Comparison of ENCODE assay signal across 30 mouse cellular contexts in the genomic region with DNA sequence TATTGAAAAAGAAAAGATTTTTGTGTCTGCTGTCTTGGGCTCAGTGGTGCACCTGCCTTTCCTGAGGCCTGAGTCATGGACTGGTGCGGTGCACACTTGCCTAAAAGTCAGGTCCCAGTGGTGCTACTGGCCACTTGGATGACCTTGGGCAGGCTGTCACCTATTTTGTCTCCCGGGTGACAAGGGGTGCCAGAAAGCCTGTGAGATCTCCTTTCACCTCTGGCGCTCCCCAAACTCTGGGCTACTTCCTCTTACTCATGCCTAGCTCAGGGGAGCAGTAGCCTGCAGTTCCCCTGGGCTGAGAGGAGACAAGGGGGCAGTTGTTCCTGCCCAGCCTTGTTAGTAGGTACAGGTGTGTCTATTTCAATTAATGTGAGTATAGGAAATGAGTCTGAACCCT. TPM values are rescaled to one million over a fixed set of nuclear protein-coding genes. Genes with fewer than 3 reads are reported as not detected.
DNase-seq lines count a peak whose midpoint lies in the region; ATAC-seq and TF ChIP-seq lines count a peak whose summit lies in the region.
"Had no signal": no experiment of that assay in that cellular context is flagged by ENCODE, and none has a peak within 500 bp of the region (broad histone marks: within the 10 kb centered on the region; RNA-seq: fewer than 3 reads in every experiment).

No protein-coding gene starts in this region.

- no peak for TF ChIP-seq CTCF in gastrocnemius, adult 2 months (IDR thresholded peaks at IDR 0.05)
- no peak for TF ChIP-seq CTCF in left cerebral cortex, adult 2 months (IDR thresholded peaks at IDR 0.05)

- intact Hi-C loops in gastrocnemius, adult 2 months (cut with DNase I): no loop called here
- intact Hi-C loops in left cerebral cortex, adult 2 months (cut with DNase I): no loop called here
- intact Hi-C loops in left cerebral cortex, postnatal 10 days (cut with DNase I): no loop called here

- H3K27ac ChIP-seq in gastrocnemius, adult 2 months: peak overlapping the region; percentile 98
- peak overlapping the region; percentile 76 for H3K27ac ChIP-seq in left cerebral cortex, adult 2 months
- H3K27ac ChIP-seq in brown adipose tissue, adult 24 weeks (replicated peaks; ENCODE audit: low read depth, low read length): peak overlapping the region; percentile 87
- H3K27ac ChIP-seq: kidney, postnatal 0 days; liver, embryonic 13.5 days; lung, embryonic 15.5 days; macrophage; midbrain, embryonic 12.5 days; stomach, embryonic 15.5 days had no signal

- peak; percentile 67 for DNase-seq in gastrocnemius, adult 2 months
- no peak for DNase-seq in gastrocnemius, postnatal 10 days
- DNase-seq in left cerebral cortex, adult 2 months (ENCODE audit: extremely low spot score in 1 of 2, low spot score in 2 of 2): no peak
- no peak for DNase-seq in left cerebral cortex, postnatal 10 days (ENCODE audit: extremely low spot score in 1 of 2, low spot score in 2 of 2)
- DNase-seq in kidney, postnatal 4 days: no peak
- no peak for DNase-seq in retina, postnatal 1 day
- DNase-seq: adrenal gland, postnatal 10 days; cerebellum, adult 8-10 months; forebrain, postnatal 0 days; heart, postnatal 4 days; kidney, adult 2 months; layer of hippocampus, postnatal 36 days; liver, embryonic 13.5 days; thymus, postnatal 36 days had no signal

- H3K4me3 ChIP-seq in gastrocnemius, adult 2 months: peak overlapping the region; percentile 19; the same call in 1 of the 2 replicates
- H3K4me3 ChIP-seq in left cerebral cortex, adult 2 months: no peak overlapping the region
- no peak overlapping the region for H3K4me3 ChIP-seq in brown adipose tissue, adult 24 weeks (ENCODE audit: insufficient read depth, low read depth, low read length)
- H3K4me3 ChIP-seq: heart, embryonic 10.5 days; liver, embryonic 13.5 days; lung, embryonic 15.5 days; midbrain, embryonic 12.5 days; stomach, embryonic 15.5 days had no signal

- H3K4me1 ChIP-seq in brown adipose tissue, adult 24 weeks (ENCODE audit: control insufficient read depth, insufficient read depth, insufficient read length, low read length): peaks cover 13% of the 10 kb centered on the region

- peak; percentile 43; the same call in 1 of the 2 replicates for ATAC-seq in megakaryocyte, adult 5-6 weeks (ENCODE audit: poor library complexity, severe bottlenecking)
- ATAC-seq: activated CD4-positive, CD25-positive, alpha-beta regulatory T cell, adult 4 months; forebrain, postnatal 0 days had no signal

RNA-seq across cellular contexts. Expression of a gene that starts 4.4 kb away (rescaled TPM):
- 1,000 to 10,000 TPM in 1 of 2 experiments, 100 to 1,000 TPM in 1; 838 to 1,060 TPM for total RNA-seq in gastrocnemius, adult 2 months (2021)
- 100 to 1,000 TPM; 695 to 761 TPM for total RNA-seq in gastrocnemius, postnatal 10 days (2021)
- total RNA-seq in left cerebral cortex, adult 2 months (2021): 100 to 1,000 TPM; 628 to 676 TPM
- 100 to 1,000 TPM; 393 to 413 TPM for total RNA-seq in left cerebral cortex, postnatal 10 days (2021)
- 428 and 499 TPM in 2 replicates for polyA plus RNA-seq in brown adipose tissue, adult 24 weeks (2012; ENCODE audit: insufficient read depth, insufficient read length, missing spikeins)
- 0.02 TPM in 1 of 2 replicates, not detected in the other for total RNA-seq in megakaryocyte, adult 5-6 weeks (2015)
- total RNA-seq in megakaryocyte, adult 5-6 weeks (2017): not detected in 2 replicates
- total RNA-seq: monocyte, adult 5-6 weeks had no signal
- polyA plus RNA-seq: macrophage had no signal

RNA-seq across cellular contexts. Expression of a gene that starts 26.8 kb away (rescaled TPM):
- not detected for total RNA-seq in gastrocnemius, adult 2 months (2021)
- under 1 TPM; 0.07 to 0.14 TPM for total RNA-seq in gastrocnemius, postnatal 10 days (2021)
- 100 to 1,000 TPM; 137 to 138 TPM for total RNA-seq in left cerebral cortex, adult 2 months (2021)
- 10 to 100 TPM; 77.8 to 84.5 TPM for total RNA-seq in left cerebral cortex, postnatal 10 days (2021)
- polyA plus RNA-seq in brown adipose tissue, adult 24 weeks (2012; ENCODE audit: insufficient read depth, insufficient read length, missing spikeins): not detected in 2 replicates
- not detected in 2 replicates for total RNA-seq in megakaryocyte, adult 5-6 weeks (2015)
- not detected in 2 replicates for total RNA-seq in megakaryocyte, adult 5-6 weeks (2017)
- total RNA-seq: heart, postnatal 4 days; monocyte, adult 5-6 weeks had no signal
- polyA plus RNA-seq: heart, embryonic 10.5 days; heart, embryonic 16.5 days; intestine, embryonic 14.5 days; liver, embryonic 13.5 days had no signal

RNA-seq across cellular contexts. Expression of a gene that starts 38.7 kb away (rescaled TPM):
- under 1 TPM in 1 of 2 experiments, not detected in 1; 0.06 TPM for total RNA-seq in gastrocnemius, adult 2 months (2021)
- total RNA-seq in gastrocnemius, postnatal 10 days (2021): 1 to 10 TPM in 1 of 2 experiments, under 1 TPM in 1; 0.87 to 1.2 TPM
- total RNA-seq in left cerebral cortex, adult 2 months (2021): 100 to 1,000 TPM in 1 of 2 experiments, 10 to 100 TPM in 1; 86.5 to 108 TPM
- total RNA-seq in left cerebral cortex, postnatal 10 days (2021): 10 to 100 TPM; 68.5 to 69.3 TPM
- polyA plus RNA-seq in brown adipose tissue, adult 24 weeks (2012; ENCODE audit: insufficient read depth, insufficient read length, missing spikeins): not detected in 2 replicates
- total RNA-seq in megakaryocyte, adult 5-6 weeks (2015): 0.23 and 0.42 TPM in 2 replicates
- total RNA-seq in megakaryocyte, adult 5-6 weeks (2017): 0.26 and 0.28 TPM in 2 replicates
- total RNA-seq: monocyte, adult 5-6 weeks had no signal

RNA-seq across cellular contexts. Expression of a gene that starts 40.9 kb away (rescaled TPM):
- total RNA-seq in gastrocnemius, adult 2 months (2021): 1 to 10 TPM; 7.4 to 8.3 TPM
- total RNA-seq in gastrocnemius, postnatal 10 days (2021): 10 to 100 TPM; 15.4 to 19.1 TPM
- 100 to 1,000 TPM; 257 to 260 TPM for total RNA-seq in left cerebral cortex, adult 2 months (2021)
- 100 to 1,000 TPM; 216 to 226 TPM for total RNA-seq in left cerebral cortex, postnatal 10 days (2021)
- polyA plus RNA-seq in brown adipose tissue, adult 24 weeks (2012; ENCODE audit: insufficient read depth, insufficient read length, missing spikeins): 4.3 and 10.5 TPM in 2 replicates
- 29.6 and 40.0 TPM in 2 replicates for total RNA-seq in megakaryocyte, adult 5-6 weeks (2015)
- 26.1 and 34.4 TPM in 2 replicates for total RNA-seq in megakaryocyte, adult 5-6 weeks (2017)

RNA-seq across cellular contexts. Expression of a gene that starts 44.1 kb away (rescaled TPM):
- total RNA-seq in gastrocnemius, adult 2 months (2021): under 1 TPM; 0.20 to 0.43 TPM
- under 1 TPM; 0.61 to 0.66 TPM for total RNA-seq in gastrocnemius, postnatal 10 days (2021)
- not detected for total RNA-seq in left cerebral cortex, adult 2 months (2021)
- total RNA-seq in left cerebral cortex, postnatal 10 days (2021): not detected
- not detected in 2 replicates for polyA plus RNA-seq in brown adipose tissue, adult 24 weeks (2012; ENCODE audit: insufficient read depth, insufficient read length, missing spikeins)
- not detected in 2 replicates for total RNA-seq in megakaryocyte, adult 5-6 weeks (2015)
- total RNA-seq in megakaryocyte, adult 5-6 weeks (2017): not detected in 2 replicates
- total RNA-seq: CH12.LX; forebrain, postnatal 0 days; layer of hippocampus, adult 8-10 months; layer of hippocampus, postnatal 36 days; left cerebral cortex, postnatal 25 days; monocyte, adult 5-6 weeks had no signal
- polyA plus RNA-seq: activated CD4-positive, CD25-positive, alpha-beta regulatory T cell, adult 4 months; forebrain, postnatal 0 days; intestine, embryonic 14.5 days; kidney, postnatal 0 days; liver, embryonic 13.5 days; lung, embryonic 15.5 days; macrophage; midbrain, embryonic 12.5 days; neural tube, embryonic 11.5 days; stomach, embryonic 15.5 days had no signal

Comparison
In these comparisons a context has a peak if more than half of its experiments do, and no peak if none do; other contexts are left out.
1. RNA of a gene that starts 4.4 kb away (total RNA-seq): 838 to 1,060 TPM in gastrocnemius, adult 2 months, 695 to 761 TPM in gastrocnemius, postnatal 10 days, 628 to 676 TPM in left cerebral cortex, adult 2 months and 393 to 413 TPM in left cerebral cortex, postnatal 10 days; 0.02 TPM in megakaryocyte, adult 5-6 weeks; every median in the first group is over 100 times any median in the second.
2. RNA of a gene that starts 26.8 kb away (total RNA-seq): 137 to 138 TPM in left cerebral cortex, adult 2 months and 77.8 to 84.5 TPM in left cerebral cortex, postnatal 10 days; 0.07 to 0.14 TPM in gastrocnemius, postnatal 10 days, not detected in gastrocnemius, adult 2 months and not detected in megakaryocyte, adult 5-6 weeks; every median in the first group is over 10 times any median in the second.
3. RNA of a gene that starts 38.7 kb away (total RNA-seq): 86.5 to 108 TPM in left cerebral cortex, adult 2 months and 68.5 to 69.3 TPM in left cerebral cortex, postnatal 10 days; 0.87 to 1.2 TPM in gastrocnemius, postnatal 10 days, 0.23 to 0.42 TPM in megakaryocyte, adult 5-6 weeks and 0.06 TPM in gastrocnemius, adult 2 months; every median in the first group is over 10 times any median in the second.
4. Peak in every context shown above with its lines, with median percentiles within 50 percentile points of each other: H3K27ac ChIP-seq.